Mouse (Mus musculus) lung, postnatal 36 days (tissue): ENCODE data around the gene Hist1h2ag.
A peak's percentile ranks its signal among the peaks of the same experiment; 100 is the strongest.

ENCODE experiments used
- DNase-seq: peaks from one replicate; pipeline ENCODE4 v3.0.0; 2022; ENCODE audit warnings: mixed read lengths

Hist1h2ag gene

GRCm38 (mm10) chr13:22007872-22008271 is 34.9 kb downstream of the Hist1h2ag start:
- DNase-seq, result no peak

- no peak for DNase-seq
Observed at GRCm38 (mm10) chr13:22007121-22007510, 35.6 kb downstream of the Hist1h2ag start.

- peak; percentile 77 for DNase-seq
Observed at GRCm38 (mm10) chr13:22006334-22007120, 36.2 kb downstream of the Hist1h2ag start.

GRCm38 (mm10) chr13:22005605-22006333 is 37.0 kb downstream of the Hist1h2ag start:
- peak; percentile 50 for DNase-seq

GRCm38 (mm10) chr13:22001823-22002222 is 40.9 kb downstream of the Hist1h2ag start:
- peak; percentile 26 for DNase-seq

GRCm38 (mm10) chr13:22001346-22001745 is 41.4 kb downstream of the Hist1h2ag start:
- no peak for DNase-seq

GRCm38 (mm10) chr13:21999147-21999546 is 43.6 kb downstream of the Hist1h2ag start:
- no peak for DNase-seq

GRCm38 (mm10) chr13:21998412-21998811 is 44.3 kb downstream of the Hist1h2ag start:
- no peak for DNase-seq

- no peak for DNase-seq
Observed at GRCm38 (mm10) chr13:21997821-21998220, 44.9 kb downstream of the Hist1h2ag start.

- DNase-seq, result no peak
Observed at GRCm38 (mm10) chr13:21997201-21997820, 45.4 kb downstream of the Hist1h2ag start.

- DNase-seq, result no peak
Observed at GRCm38 (mm10) chr13:21996840-21997185, 45.9 kb downstream of the Hist1h2ag start.

GRCm38 (mm10) chr13:21996101-21996839 is 46.5 kb downstream of the Hist1h2ag start:
- peak; percentile 38 for DNase-seq

GRCm38 (mm10) chr13:21995331-21995914 is 47.3 kb downstream of the Hist1h2ag start:
- DNase-seq, result no peak

GRCm38 (mm10) chr13:21994896-21995295 is 47.8 kb downstream of the Hist1h2ag start:
- no peak for DNase-seq

- DNase-seq, result peak; percentile 53
Observed at GRCm38 (mm10) chr13:21993957-21994738, 48.6 kb downstream of the Hist1h2ag start.

GRCm38 (mm10) chr13:21992550-21992949 is 50.2 kb downstream of the Hist1h2ag start:
- DNase-seq, result no peak
